Mouse (Mus musculus): ENCODE results near the gene Sprn. TPM values are rescaled to one million over a fixed set of nuclear protein-coding genes. Genes with fewer than 3 reads are reported as not detected.
"Not testable (repeated sequence)": the region's sequence is repeated elsewhere in the genome, so short reads cannot be mapped to it uniquely, and the experiment has no call there.

Gene Sprn
- total and polyA plus RNA-seq, 3 experiments = 0.11 TPM; not detected in 2

- no peak for TF ChIP-seq TAL1 (conservative IDR thresholded peaks at IDR 0.05; ENCODE audit: low read depth, low read length)
- no peak for TF ChIP-seq GATA2 (IDR thresholded peaks at IDR 0.05; ENCODE audit: borderline replicate concordance, low read depth, low read length)
- TF ChIP-seq GATA1 (IDR thresholded peaks at IDR 0.05; ENCODE audit: borderline replicate concordance, low read length) = no peak
- no peak for TF ChIP-seq POLR2AphosphoS5 (IDR thresholded peaks at IDR 0.05; ENCODE audit: insufficient replicate concordance, low read depth, low read length)
- no peak for TF ChIP-seq CTCF (IDR thresholded peaks at IDR 0.05; ENCODE audit: low read depth, low read length)
- peaks cover 58% of the 10 kb centered on the region for H3K36me3 ChIP-seq (replicated peaks)
- H3K27me3 ChIP-seq (ENCODE audit: insufficient read depth, low read length) = no peaks in the 10 kb centered on the region
- H3K9me3 ChIP-seq (replicated peaks) = no peaks in the 10 kb centered on the region
- peaks cover 64% of the 10 kb centered on the region for H3K4me1 ChIP-seq (ENCODE audit: insufficient read depth, low read depth, low read length)
- DNase-seq (ENCODE audit: low spot score) (peak; percentile 90), ATAC-seq (ENCODE audit: extremely low read depth, insufficient number of reproducible peaks, low FRiP score, poor library complexity, severe bottlenecking) (peak; percentile 68)
- peak within 1 kb of the TSS; percentile 96 for H3K4me3 ChIP-seq (ENCODE audit: low read depth, low read length)
These were observed 17.3 kb downstream of the Sprn start, which contains the start of gene Mtg1 for GRCm38 (mm10) chr7:140137135-140138020. Mtg1 (plus strand) TSS chr7:140137564.

GRCm38 (mm10) chr7:140135106-140135770, 19.4 kb downstream of the Sprn start:
- TF ChIP-seq GATA1 (IDR thresholded peaks at IDR 0.05; ENCODE audit: borderline replicate concordance, low read length) (no peak), CTCF (IDR thresholded peaks at IDR 0.05; ENCODE audit: low read depth, low read length) (no peak), GATA2 (IDR thresholded peaks at IDR 0.05; ENCODE audit: borderline replicate concordance, low read depth, low read length) (no peak), POLR2AphosphoS5 (IDR thresholded peaks at IDR 0.05; ENCODE audit: insufficient replicate concordance, low read depth, low read length) (no peak), TAL1 (conservative IDR thresholded peaks at IDR 0.05; ENCODE audit: low read depth, low read length) (no peak)

GRCm38 (mm10) chr7:140134033-140134432, 20.6 kb downstream of the Sprn start:
- ATAC-seq (ENCODE audit: extremely low read depth, insufficient number of reproducible peaks, low FRiP score, poor library complexity, severe bottlenecking) = peak; percentile 64
- H3K27me3 ChIP-seq (ENCODE audit: insufficient read depth, low read length); H3K9me3 ChIP-seq (replicated peaks); DNase-seq (ENCODE audit: low spot score): not testable (repeated sequence)
- Histone ChIP-seq H3K4me3 (ENCODE audit: low read depth, low read length) (peak overlapping the region; percentile 7; the same call in 1 of the 2 replicates), H3K4me1 (ENCODE audit: insufficient read depth, low read depth, low read length) (peaks cover 64% of the 10 kb centered on the region), H3K36me3 (replicated peaks) (peaks cover 65% of the 10 kb centered on the region)

More at GRCm38 (mm10) chr7:140135106-140135770, 19.4 kb downstream of the Sprn start:
- Histone ChIP-seq H3K36me3 (replicated peaks) (peaks cover 65% of the 10 kb centered on the region), H3K27me3 (ENCODE audit: insufficient read depth, low read length) (no peaks in the 10 kb centered on the region), H3K4me1 (ENCODE audit: insufficient read depth, low read depth, low read length) (peaks cover 67% of the 10 kb centered on the region), H3K9me3 (replicated peaks) (no peaks in the 10 kb centered on the region), H3K4me3 (ENCODE audit: low read depth, low read length) (no peak overlapping the region; the same call in 1 of the 2 replicates)
- DNase-seq (ENCODE audit: low spot score) (no peak), ATAC-seq (ENCODE audit: extremely low read depth, insufficient number of reproducible peaks, low FRiP score, poor library complexity, severe bottlenecking) (no peak)

- H3K4me1 ChIP-seq (ENCODE audit: insufficient read depth, low read depth, low read length) = peaks cover 65% of the 10 kb centered on the region
- H3K9me3 ChIP-seq (replicated peaks); DNase-seq (ENCODE audit: low spot score); ATAC-seq (ENCODE audit: extremely low read depth, insufficient number of reproducible peaks, low FRiP score, poor library complexity, severe bottlenecking); H3K27me3 ChIP-seq (ENCODE audit: insufficient read depth, low read length); H3K4me3 ChIP-seq (ENCODE audit: low read depth, low read length): not testable (repeated sequence)
- peaks cover 78% of the 10 kb centered on the region for H3K36me3 ChIP-seq (replicated peaks)
These were observed 22.5 kb downstream of the Sprn start for GRCm38 (mm10) chr7:140132184-140132583.

GRCm38 (mm10) chr7:140127911-140128310, 26.8 kb downstream of the Sprn start:
- Histone ChIP-seq H3K4me3 (ENCODE audit: low read depth, low read length) (no peak overlapping the region), H3K27me3 (ENCODE audit: insufficient read depth, low read length) (no peaks in the 10 kb centered on the region), H3K4me1 (ENCODE audit: insufficient read depth, low read depth, low read length) (peaks cover 68% of the 10 kb centered on the region), H3K9me3 (replicated peaks) (no peaks in the 10 kb centered on the region), H3K36me3 (replicated peaks) (peaks cover 56% of the 10 kb centered on the region)
- TF ChIP-seq POLR2AphosphoS5 (IDR thresholded peaks at IDR 0.05; ENCODE audit: insufficient replicate concordance, low read depth, low read length) (no peak), GATA1 (IDR thresholded peaks at IDR 0.05; ENCODE audit: borderline replicate concordance, low read length) (no peak), GATA2 (IDR thresholded peaks at IDR 0.05; ENCODE audit: borderline replicate concordance, low read depth, low read length) (no peak), CTCF (IDR thresholded peaks at IDR 0.05; ENCODE audit: low read depth, low read length) (no peak), TAL1 (conservative IDR thresholded peaks at IDR 0.05; ENCODE audit: low read depth, low read length) (no peak)
- DNase-seq (ENCODE audit: low spot score) = no peak
- no peak for ATAC-seq (ENCODE audit: extremely low read depth, insufficient number of reproducible peaks, low FRiP score, poor library complexity, severe bottlenecking)

- no peaks in the 10 kb centered on the region for H3K27me3 ChIP-seq (ENCODE audit: insufficient read depth, low read length)
- DNase-seq (ENCODE audit: low spot score) (no peak), ATAC-seq (ENCODE audit: extremely low read depth, insufficient number of reproducible peaks, low FRiP score, poor library complexity, severe bottlenecking) (no peak)
- peaks cover 64% of the 10 kb centered on the region for H3K4me1 ChIP-seq (ENCODE audit: insufficient read depth, low read depth, low read length)
- H3K4me3 ChIP-seq (ENCODE audit: low read depth, low read length) = peak overlapping the region; percentile 68
- TF ChIP-seq CTCF (IDR thresholded peaks at IDR 0.05; ENCODE audit: low read depth, low read length) = no peak
- peaks cover 49% of the 10 kb centered on the region for H3K36me3 ChIP-seq (replicated peaks)
- H3K9me3 ChIP-seq (replicated peaks) = no peaks in the 10 kb centered on the region
These were observed 27.7 kb downstream of the Sprn start for GRCm38 (mm10) chr7:140126934-140127333.
